Mouse (Mus musculus) midbrain, embryonic 11.5 days (tissue): ENCODE measurements at regions not wholly inside any gene's neighbourhood (a gene's known extent, or its start where the extent isn't known, plus 50 kb on each side); places are given as distances from the start of the nearest gene placed in this dataset.
A peak's percentile ranks its signal among the peaks of the same experiment; 100 is the strongest.

ENCODE experiments used
- ATAC-seq: fragments of 200-750 bp; cut with Nextera tagmentation; 2 replicates; pipeline ENCODE4 v1.8.0; 2017; ENCODE audit warnings: moderate TSS enrichment, moderate library complexity; ENCODE audit not compliant: low FRiP score
- DNase-seq: peaks from one replicate; pipeline ENCODE4 v3.0.0; 2015; ENCODE audit warnings: low spot score; ENCODE audit errors: missing footprints
- H3K27ac ChIP-seq: fragments of 300-500 bp; sonication (generic); 2 replicates; pipeline ENCODE4 v1.5.1; 2014; ENCODE audit warnings: low read depth, low read length
- H3K27me3 ChIP-seq: fragments of 300-500 bp; sonication (generic); 2 replicates; pipeline ENCODE4 v1.6.1; 2014; ENCODE audit warnings: mild to moderate bottlenecking, low read length, moderate library complexity, mixed read lengths; ENCODE audit not compliant: control insufficient read depth, insufficient read depth
- H3K36me3 ChIP-seq: fragments of 300-500 bp; sonication (generic); 2 replicates; pipeline ENCODE4 v1.6.1; 2014; ENCODE audit warnings: mild to moderate bottlenecking, low read length, moderate library complexity, mixed read lengths; ENCODE audit not compliant: control insufficient read depth, insufficient read depth
- H3K4me1 ChIP-seq: fragments of 300-500 bp; sonication (generic); 2 replicates; pipeline ENCODE4 v1.6.1; 2014; ENCODE audit warnings: low read length; ENCODE audit not compliant: control insufficient read depth, insufficient read depth
- H3K4me2 ChIP-seq: fragments of 300-500 bp; sonication (generic); 2 replicates; pipeline ENCODE4 v1.6.1; 2014; ENCODE audit warnings: mild to moderate bottlenecking, moderate library complexity
- H3K4me3 ChIP-seq: fragments of 300-500 bp; sonication (generic); 2 replicates; pipeline ENCODE4 v1.5.1; 2014; ENCODE audit warnings: low read depth, low read length
- H3K9ac ChIP-seq: fragments of 300-500 bp; sonication (generic); 2 replicates; pipeline ENCODE4 v1.6.1; 2014; ENCODE audit warnings: low read length
- H3K9me3 ChIP-seq: fragments of 300-500 bp; sonication (generic); 2 replicates; pipeline ENCODE4 v1.6.1; 2016; ENCODE audit warnings: low read length; ENCODE audit not compliant: control insufficient read depth
- WGBS: fragments of 180-500 bp; shearing (Covaris S2); extraction: QIAGEN DNeasy Blood & Tissue Kit; methylation state at CpG from one replicate; pipeline ENCODE4 v1.1.7; 2014; 5-methylcytosine and 5-hydroxymethylcytosine counted together

DNA sequence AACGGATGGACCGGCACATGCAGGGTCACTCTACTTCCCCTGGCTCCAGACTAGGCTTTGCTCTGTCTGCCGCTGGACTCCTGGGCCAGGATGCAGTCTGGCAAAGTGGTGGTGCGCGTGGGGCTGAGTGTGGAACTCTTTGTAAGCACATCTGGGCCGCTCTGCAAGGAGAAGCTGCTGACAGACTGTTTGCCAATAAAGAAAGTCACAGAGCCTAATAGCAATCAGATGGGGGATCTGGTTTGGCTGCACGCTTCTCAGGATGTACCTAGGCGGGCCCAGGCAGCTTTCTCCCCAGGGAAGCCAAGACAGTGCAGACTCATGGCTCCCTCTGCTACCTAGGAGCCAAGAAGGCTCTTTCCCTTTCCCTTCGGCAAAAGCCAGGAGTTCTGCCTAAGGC lies 519.0 kb downstream of the Zfp536 start:
- DNase-seq (no peak), ATAC-seq (no peak)
- no peak overlapping the region for H3K4me3 ChIP-seq
- no peak overlapping the region for H3K4me2 ChIP-seq
- no peaks in the 10 kb centered on the region for H3K9me3 ChIP-seq
- WGBS = 87% methylated on average over 9 of the region's 9 CpGs
- no peaks in the 10 kb centered on the region for H3K4me1 ChIP-seq
- no peak overlapping the region for H3K27ac ChIP-seq
- no peaks in the 10 kb centered on the region for H3K27me3 ChIP-seq
- H3K36me3 ChIP-seq = no peaks in the 10 kb centered on the region
- no peak overlapping the region for H3K9ac ChIP-seq

DNA sequence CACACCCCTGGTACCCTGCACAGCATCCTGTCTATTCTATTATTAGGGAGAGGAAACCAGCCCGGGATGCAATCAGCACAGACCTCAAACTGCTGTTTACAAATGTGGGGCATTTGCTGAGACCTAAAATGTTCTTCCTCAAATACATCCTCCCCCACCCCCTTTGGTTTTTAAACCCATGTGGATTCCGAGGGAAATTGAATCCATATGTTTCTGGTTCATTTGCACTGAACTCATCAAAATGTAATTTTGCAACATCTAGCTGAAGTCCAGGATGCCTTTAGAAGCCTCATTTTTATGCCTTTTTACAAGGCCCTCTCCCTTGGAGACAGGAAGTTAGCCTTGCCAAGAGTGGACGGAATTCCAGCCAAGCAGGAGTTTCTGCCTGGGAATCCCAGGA lies 517.6 kb downstream of the Zfp536 start:
- no peak for ATAC-seq
- no peaks in the 10 kb centered on the region for H3K36me3 ChIP-seq
- 73% methylated on average over 3 of the region's 3 CpGs for WGBS
- no peaks in the 10 kb centered on the region for H3K27me3 ChIP-seq
- H3K4me3 ChIP-seq = no peak overlapping the region
- no peaks in the 10 kb centered on the region for H3K9me3 ChIP-seq
- no peak for DNase-seq
- no peak overlapping the region for H3K4me2 ChIP-seq
- no peak overlapping the region for H3K9ac ChIP-seq
- H3K4me1 ChIP-seq = no peaks in the 10 kb centered on the region
- H3K27ac ChIP-seq = no peak overlapping the region

DNA sequence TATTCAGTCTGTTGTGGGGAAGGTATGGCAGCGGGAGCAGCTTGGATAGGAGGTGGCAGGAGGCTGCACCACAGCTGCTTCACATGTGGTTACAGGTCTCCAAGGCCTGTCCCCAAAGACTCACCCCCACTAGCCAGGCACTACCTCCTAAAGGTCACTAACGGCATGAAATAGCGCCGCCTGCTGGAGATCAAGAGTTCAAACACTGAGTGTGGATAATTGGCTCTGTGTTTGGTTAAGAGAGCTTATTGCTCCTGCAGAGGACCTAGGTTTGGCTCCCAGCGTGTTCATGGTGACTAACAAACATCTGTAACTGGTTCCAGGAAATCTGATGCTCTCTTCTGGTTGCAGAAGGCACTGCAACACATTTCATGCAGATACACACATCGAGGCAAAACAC lies 514.1 kb downstream of the Zfp536 start:
- H3K4me2 ChIP-seq = no peak overlapping the region
- H3K9me3 ChIP-seq = no peaks in the 10 kb centered on the region
- H3K4me3 ChIP-seq = no peak overlapping the region
- no peak overlapping the region for H3K27ac ChIP-seq
- H3K9ac ChIP-seq = no peak overlapping the region
- ATAC-seq = no peak
- DNase-seq = peak; percentile 81
- WGBS = 47% methylated on average over 6 of the region's 6 CpGs
- H3K27me3 ChIP-seq = no peaks in the 10 kb centered on the region
- no peaks in the 10 kb centered on the region for H3K4me1 ChIP-seq
- H3K36me3 ChIP-seq = no peaks in the 10 kb centered on the region

DNA sequence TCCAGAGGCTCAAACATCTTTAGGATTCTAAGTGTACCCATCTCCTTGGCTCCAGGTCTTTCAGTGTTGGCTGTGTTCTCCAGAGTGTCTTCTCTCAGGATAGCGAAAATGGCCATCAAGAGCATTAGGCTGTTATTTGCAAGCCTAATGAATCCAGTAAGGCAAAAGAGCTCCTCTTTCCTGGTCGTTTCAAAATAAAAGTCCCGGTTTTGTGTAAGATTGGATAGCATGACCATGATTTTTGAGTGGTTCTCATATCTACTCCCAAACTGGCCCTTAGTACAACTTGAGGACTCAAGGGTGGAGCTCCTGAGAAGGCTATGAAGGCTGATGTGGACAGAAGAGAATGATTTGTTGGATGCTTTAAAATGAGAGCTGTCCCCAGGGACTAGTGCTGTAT lies 510.6 kb downstream of the Zfp536 start:
- Histone ChIP-seq H3K27ac (no peak overlapping the region), H3K27me3 (no peaks in the 10 kb centered on the region), H3K4me1 (no peaks in the 10 kb centered on the region), H3K9ac (no peak overlapping the region), H3K4me3 (no peak overlapping the region), H3K4me2 (no peak overlapping the region), H3K9me3 (no peaks in the 10 kb centered on the region), H3K36me3 (no peaks in the 10 kb centered on the region)
- ATAC-seq (no peak), DNase-seq (peak; percentile 87)
- 49% methylated on average over 3 of the region's 3 CpGs for WGBS

- no peaks in the 10 kb centered on the region for H3K27me3 ChIP-seq
- WGBS = 88% methylated on average over 4 of the region's 4 CpGs
Observed at GRCm38 (mm10) chr7:37267404-37267803, 506.0 kb downstream of the Zfp536 start.

DNA sequence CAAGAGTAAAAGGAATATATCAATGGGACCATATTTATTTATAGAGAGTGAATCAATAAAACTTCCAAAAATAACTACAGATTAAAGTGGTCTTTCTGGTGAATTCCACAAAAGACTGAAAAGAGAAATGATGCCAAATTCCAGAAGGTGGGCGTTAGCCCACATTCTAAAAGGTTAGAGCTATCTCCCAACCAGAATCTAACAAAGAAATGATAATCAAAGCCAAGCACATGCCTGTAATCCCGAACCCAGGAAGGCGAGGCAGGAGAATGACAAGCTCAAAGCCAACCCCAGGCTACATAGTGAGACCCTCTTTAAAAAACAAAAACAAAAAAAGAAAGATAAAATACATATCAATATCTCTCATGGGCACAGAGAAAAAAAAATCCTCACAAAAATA lies 502.6 kb downstream of the Zfp536 start:
- DNase-seq (peak; percentile 54), ATAC-seq (no peak)
- H3K36me3 ChIP-seq = no peaks in the 10 kb centered on the region
- H3K4me3 ChIP-seq = no peak overlapping the region
- no peak overlapping the region for H3K4me2 ChIP-seq
- H3K4me1 ChIP-seq = no peaks in the 10 kb centered on the region
- H3K9me3 ChIP-seq = no peaks in the 10 kb centered on the region
- H3K27me3 ChIP-seq = no peaks in the 10 kb centered on the region
- H3K27ac ChIP-seq = no peak overlapping the region
- WGBS = 89% methylated on average over 3 of the region's 3 CpGs
- no peak overlapping the region for H3K9ac ChIP-seq

More at GRCm38 (mm10) chr7:37267404-37267803, 506.0 kb downstream of the Zfp536 start:
- Histone ChIP-seq H3K4me3 (no peak overlapping the region), H3K9me3 (no peaks in the 10 kb centered on the region), H3K9ac (no peak overlapping the region), H3K4me1 (no peaks in the 10 kb centered on the region), H3K36me3 (no peaks in the 10 kb centered on the region), H3K4me2 (no peak overlapping the region), H3K27ac (no peak overlapping the region)
- DNase-seq (peak; percentile 79), ATAC-seq (no peak)

GRCm38 (mm10) chr7:37290018-37290417 lies 483.4 kb downstream of the Zfp536 start:
- Histone ChIP-seq H3K36me3 (no peaks in the 10 kb centered on the region), H3K4me1 (peaks cover 5% of the 10 kb centered on the region; the same call in 1 of the 2 replicates), H3K4me2 (peak overlapping the region; percentile 32; the same call in 1 of the 2 replicates), H3K9ac (no peak overlapping the region), H3K4me3 (no peak overlapping the region), H3K27me3 (no peaks in the 10 kb centered on the region), H3K27ac (no peak overlapping the region), H3K9me3 (no peaks in the 10 kb centered on the region)
- peak; percentile 85 for DNase-seq
- WGBS = 22% methylated on average over 5 of the region's 5 CpGs
- ATAC-seq = 0 out of 2 replicates have a peak, but pooled peaks have one; percentile 52

DNA sequence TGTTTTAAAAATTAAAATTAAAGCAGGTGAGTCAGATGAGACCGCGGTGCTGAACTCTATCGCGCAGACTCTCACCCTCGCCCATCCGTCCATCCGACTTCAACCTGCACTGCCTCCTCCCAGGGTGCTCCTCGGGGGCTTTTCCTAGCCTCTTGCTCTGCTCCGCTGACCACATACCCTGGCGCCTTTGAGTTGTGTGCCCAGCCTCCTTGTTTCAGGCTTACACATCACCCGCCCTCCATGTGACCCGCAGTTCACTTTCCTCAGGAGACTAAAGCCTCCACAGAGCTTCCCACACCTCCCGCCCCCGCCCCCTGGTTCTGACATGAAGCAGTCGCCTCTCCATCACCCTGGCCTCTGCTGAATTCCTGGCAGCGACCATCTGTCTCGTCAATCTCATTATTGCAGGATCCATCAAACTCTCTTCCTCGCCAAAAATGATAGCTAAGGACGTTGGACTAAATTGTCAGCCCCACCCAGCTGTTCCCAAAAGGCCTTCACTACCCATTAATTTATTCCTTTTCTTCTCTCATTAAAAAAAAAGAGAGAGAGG lies 482.9 kb downstream of the Zfp536 start:
- no peaks in the 10 kb centered on the region for H3K27me3 ChIP-seq
- no peak overlapping the region for H3K4me3 ChIP-seq
- H3K9me3 ChIP-seq = no peaks in the 10 kb centered on the region
- peak; percentile 69; the same call in 1 of the 2 replicates for ATAC-seq
- peak overlapping the region; percentile 13; the same call in 1 of the 2 replicates for H3K9ac ChIP-seq
- 21% methylated on average over 19 of the region's 19 CpGs for WGBS
- no peaks in the 10 kb centered on the region for H3K36me3 ChIP-seq
- no peak overlapping the region for H3K27ac ChIP-seq
- H3K4me1 ChIP-seq = peaks cover 5% of the 10 kb centered on the region; the same call in 1 of the 2 replicates
- DNase-seq = no peak
- H3K4me2 ChIP-seq = peak overlapping the region; percentile 32; the same call in 1 of the 2 replicates

DNA sequence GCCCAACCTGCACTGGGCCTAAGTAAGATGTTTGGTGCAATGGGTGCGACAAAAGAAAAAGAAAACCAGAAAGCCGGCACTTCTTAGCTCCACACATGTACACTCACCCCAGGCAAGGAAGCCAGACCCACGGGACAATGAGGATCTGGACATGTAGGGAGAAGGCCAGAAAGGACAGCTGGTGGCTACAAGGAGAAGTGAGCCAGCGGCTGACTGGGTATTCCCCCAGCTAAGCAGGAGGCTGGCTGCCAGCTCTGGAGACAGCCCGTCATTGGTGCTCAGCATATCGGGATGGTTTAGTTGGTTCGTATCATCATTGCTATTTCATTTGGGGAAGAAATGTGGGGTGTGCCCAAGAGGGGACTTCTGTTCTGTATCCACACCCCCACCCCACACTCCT lies 481.7 kb downstream of the Zfp536 start:
- DNase-seq (no peak), ATAC-seq (no peak)
- 80% methylated on average over 7 of the region's 7 CpGs for WGBS
- H3K9ac ChIP-seq = no peak overlapping the region
- no peaks in the 10 kb centered on the region for H3K9me3 ChIP-seq
- no peaks in the 10 kb centered on the region for H3K27me3 ChIP-seq
- H3K4me1 ChIP-seq = peaks cover 5% of the 10 kb centered on the region; the same call in 1 of the 2 replicates
- H3K36me3 ChIP-seq = no peaks in the 10 kb centered on the region
- no peak overlapping the region for H3K27ac ChIP-seq
- no peak overlapping the region for H3K4me3 ChIP-seq
- no peak overlapping the region for H3K4me2 ChIP-seq
